ENCODE assay signal across 12 mouse cellular contexts in genomic region chr8:57879452-57879851, GRCm38 (mm10).
DNase-seq lines count a peak whose midpoint lies in the region; ATAC-seq and TF ChIP-seq lines count a peak whose summit lies in the region.
"Had no signal": no experiment of that assay in that cellular context is flagged by ENCODE, and none has a peak within 500 bp of the region (broad histone marks: within the 10 kb centered on the region; RNA-seq: fewer than 3 reads in every experiment).

No protein-coding gene starts in this region.

- peak; percentile 29 for DNase-seq in forebrain, embryonic 14.5 days (ENCODE audit: low spot score)
- DNase-seq in left cerebral cortex, adult 2 months (ENCODE audit: extremely low spot score in 1 of 2, low spot score in 2 of 2): peak; percentile 15 to 46
- DNase-seq in B cell, adult 2 months: no peak
- DNase-seq in gastrocnemius, adult 2 months: no peak
- DNase-seq: liver; thymus, postnatal 14 days had no signal

- no peaks in the 10 kb centered on the region for H3K4me1 ChIP-seq in neural tube, embryonic 14.5 days (ENCODE audit: control insufficient read depth, insufficient read depth, low read length)
- no peaks in the 10 kb centered on the region for H3K4me1 ChIP-seq in neural tube, embryonic 15.5 days
- H3K4me1 ChIP-seq in forebrain, embryonic 14.5 days (ENCODE audit: control insufficient read depth, insufficient read depth, low read length): no peaks in the 10 kb centered on the region
- H3K4me1 ChIP-seq: embryonic facial prominence, embryonic 13.5 days; megakaryocyte, embryonic 14.5 days had no signal

- no peak overlapping the region for H3K27ac ChIP-seq in neural tube, embryonic 14.5 days (ENCODE audit: low read depth, low read length)
- no peak overlapping the region for H3K27ac ChIP-seq in neural tube, embryonic 15.5 days (replicated peaks)
- no peak overlapping the region for H3K27ac ChIP-seq in forebrain, embryonic 14.5 days (ENCODE audit: low read depth, low read length)
- no peak overlapping the region for H3K27ac ChIP-seq in left cerebral cortex, adult 2 months
- no peak overlapping the region for H3K27ac ChIP-seq in gastrocnemius, adult 2 months
- H3K27ac ChIP-seq: embryonic facial prominence, embryonic 13.5 days had no signal

- H3K4me2 ChIP-seq in neural tube, embryonic 14.5 days (ENCODE audit: low read depth, low read length): no peak overlapping the region
- no peak overlapping the region for H3K4me2 ChIP-seq in neural tube, embryonic 15.5 days
- no peak overlapping the region for H3K4me2 ChIP-seq in forebrain, embryonic 14.5 days (ENCODE audit: low read length)
- H3K4me2 ChIP-seq: embryonic facial prominence, embryonic 13.5 days had no signal

- 54% methylated on average over 11 of the region's 11 CpGs for WGBS in neural tube, embryonic 14.5 days
- 54% methylated on average over 11 of the region's 11 CpGs for WGBS in neural tube, embryonic 15.5 days
- WGBS in forebrain, embryonic 14.5 days: 50% methylated on average over 11 of the region's 11 CpGs

- no peak overlapping the region for H3K4me3 ChIP-seq in neural tube, embryonic 14.5 days (ENCODE audit: low read depth, low read length)
- H3K4me3 ChIP-seq in neural tube, embryonic 15.5 days (replicated peaks): no peak overlapping the region
- H3K4me3 ChIP-seq in forebrain, embryonic 14.5 days (ENCODE audit: low read depth, low read length): no peak overlapping the region
- no peak overlapping the region for H3K4me3 ChIP-seq in left cerebral cortex, adult 2 months
- H3K4me3 ChIP-seq in gastrocnemius, adult 2 months: no peak overlapping the region
- H3K4me3 ChIP-seq: embryonic facial prominence, embryonic 13.5 days; megakaryocyte, embryonic 14.5 days had no signal

- intact Hi-C loops in left cerebral cortex, adult 2 months (cut with DNase I): no loop called here
- intact Hi-C loops in gastrocnemius, adult 2 months (cut with DNase I): no loop called here

- no peak overlapping the region for H3K9ac ChIP-seq in neural tube, embryonic 14.5 days (replicated peaks; ENCODE audit: low read depth, low read length)
- H3K9ac ChIP-seq in neural tube, embryonic 15.5 days (replicated peaks): no peak overlapping the region
- H3K9ac ChIP-seq in forebrain, embryonic 14.5 days (ENCODE audit: low read length): no peak overlapping the region
- H3K9ac ChIP-seq: embryonic facial prominence, embryonic 13.5 days had no signal

- H3K36me3 ChIP-seq in neural tube, embryonic 14.5 days (ENCODE audit: control insufficient read depth, insufficient read depth, low read length): no peaks in the 10 kb centered on the region
- no peaks in the 10 kb centered on the region for H3K36me3 ChIP-seq in neural tube, embryonic 15.5 days
- no peaks in the 10 kb centered on the region for H3K36me3 ChIP-seq in forebrain, embryonic 14.5 days (ENCODE audit: control insufficient read depth, insufficient read depth, low read length)
- H3K36me3 ChIP-seq: embryonic facial prominence, embryonic 13.5 days had no signal

- no peak for TF ChIP-seq CTCF in left cerebral cortex, adult 2 months (IDR thresholded peaks at IDR 0.05)
- TF ChIP-seq CTCF in gastrocnemius, adult 2 months (IDR thresholded peaks at IDR 0.05): no peak

- no peaks in the 10 kb centered on the region for H3K27me3 ChIP-seq in neural tube, embryonic 14.5 days (ENCODE audit: control insufficient read depth, insufficient read depth, low read length)
- H3K27me3 ChIP-seq in neural tube, embryonic 15.5 days (replicated peaks): no peaks in the 10 kb centered on the region
- H3K27me3 ChIP-seq in forebrain, embryonic 14.5 days (replicated peaks; ENCODE audit: control insufficient read depth, insufficient read depth, low read length): no peaks in the 10 kb centered on the region
- H3K27me3 ChIP-seq: embryonic facial prominence, embryonic 13.5 days; megakaryocyte, embryonic 14.5 days had no signal

- no peaks in the 10 kb centered on the region for H3K9me3 ChIP-seq in neural tube, embryonic 14.5 days (ENCODE audit: control insufficient read depth, low read length)
- H3K9me3 ChIP-seq in neural tube, embryonic 15.5 days (replicated peaks): no peaks in the 10 kb centered on the region
- no peaks in the 10 kb centered on the region for H3K9me3 ChIP-seq in forebrain, embryonic 14.5 days (replicated peaks; ENCODE audit: control insufficient read depth, low read length)
- H3K9me3 ChIP-seq: embryonic facial prominence, embryonic 13.5 days; megakaryocyte, embryonic 14.5 days had no signal

- peak; percentile 31; the same call in 1 of the 2 replicates for ATAC-seq in neural tube, embryonic 14.5 days (ENCODE audit: low read depth)
- ATAC-seq in neural tube, embryonic 15.5 days (ENCODE audit: low FRiP score): no peak
- ATAC-seq in forebrain, embryonic 14.5 days: 0 out of 2 replicates have a peak, but pooled peaks have one; percentile 18
- no peak for ATAC-seq in CD4-positive, CD25-positive, alpha-beta regulatory T cell, adult 4 months
- ATAC-seq: intestine, embryonic 16.5 days had no signal

Comparison
In these comparisons a context has a peak if more than half of its experiments do, and no peak if none do; other contexts are left out.
1. ATAC-seq: peak in neural tube, embryonic 14.5 days (single experiment) and forebrain, embryonic 14.5 days (single experiment); none in neural tube, embryonic 15.5 days (single experiment) and CD4-positive, CD25-positive, alpha-beta regulatory T cell, adult 4 months (single experiment).
2. DNase-seq: peak in forebrain, embryonic 14.5 days (single experiment) and left cerebral cortex, adult 2 months (2 of 2); none in B cell, adult 2 months (0 of 2) and gastrocnemius, adult 2 months (single experiment).